Mouse (Mus musculus) G1E (cell line): ENCODE data around the gene Nprl2.

Source experiments
- CTCF ChIP-seq: IDR thresholded peaks from 2 replicates; pipeline ENCODE4 v1.5.1; 2012; ENCODE audit warnings: low read depth, low read length, inconsistent platforms, mixed read lengths
- GATA1 ChIP-seq: IDR thresholded peaks from 2 replicates; pipeline ENCODE4 v1.6.1; 2012; ENCODE audit warnings: borderline replicate concordance, low read length, inconsistent platforms, mixed read lengths
- GATA2 ChIP-seq: IDR thresholded peaks from 2 replicates; pipeline ENCODE4 v1.6.1; 2012; ENCODE audit warnings: low read depth, low read length, inconsistent platforms, borderline replicate concordance
- POLR2AphosphoS5 ChIP-seq: IDR thresholded peaks from 2 replicates; pipeline ENCODE4 v1.6.1; 2012; ENCODE audit warnings: low read depth, low read length, inconsistent platforms; ENCODE audit not compliant: insufficient replicate concordance
- TAL1 ChIP-seq: conservative IDR thresholded peaks from 2 replicates; pipeline ENCODE4 v1.6.1; 2012; ENCODE audit warnings: low read depth, low read length, inconsistent platforms, mixed read lengths

DNA sequence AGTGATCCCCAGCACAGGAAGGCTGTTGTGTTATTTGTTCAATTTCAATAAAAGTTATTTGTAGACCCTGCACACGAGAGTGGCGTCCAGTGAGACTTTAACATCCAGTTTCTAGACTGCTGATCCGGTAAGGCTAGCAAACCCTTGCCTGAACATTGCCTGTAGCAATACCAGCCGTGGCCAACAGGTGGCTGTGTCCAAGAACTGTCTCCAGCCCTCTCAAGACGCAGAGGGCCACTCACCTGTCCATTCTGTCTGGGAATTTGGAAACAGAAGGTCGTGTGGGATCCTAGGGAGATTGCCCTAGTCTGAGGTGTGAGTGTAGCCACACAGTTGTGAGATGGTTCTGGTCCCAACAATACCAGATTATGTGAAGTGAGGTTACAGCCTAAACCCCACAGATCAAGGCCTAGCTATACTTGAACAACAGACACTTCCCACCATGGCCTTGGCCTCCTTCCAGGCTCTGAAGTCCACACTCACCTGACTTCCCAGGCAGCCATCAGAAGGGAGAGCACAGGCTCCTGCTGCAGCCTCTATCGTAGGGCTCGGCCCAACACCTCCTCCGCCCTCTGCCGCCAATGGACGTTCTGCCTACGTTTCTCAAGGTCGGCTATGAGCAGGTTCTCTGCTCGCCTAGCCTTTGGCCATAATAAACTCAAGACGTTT is 24.1 kb downstream of the Nprl2 start:
- TF ChIP-seq CTCF (peak; percentile 94), POLR2AphosphoS5 (no peak), GATA2 (no peak), TAL1 (no peak), GATA1 (no peak)
